Mouse (Mus musculus) kidney, adult 8-10 months (tissue): ENCODE results near the gene Lclat1.
A peak's percentile ranks its signal among the peaks of the same experiment; 100 is the strongest.
"Not testable (repeated sequence)": the region's sequence is repeated elsewhere in the genome, so short reads cannot be mapped to it uniquely, and the experiment has no call there.

Experiments used
- DNase-seq, 2 experiments: peaks; one replicate each; pipeline ENCODE4 v3.0.0; 2022

Lclat1 gene

GRCm38 (mm10) chr17:73142445-73142844 lies 34.7 kb downstream of the Lclat1 start:
- no peak for DNase-seq

GRCm38 (mm10) chr17:73145426-73145825 lies 37.6 kb downstream of the Lclat1 start:
- DNase-seq, result no peak

- DNase-seq, result peak in 1 of 2 experiments; percentile 16
These were observed 40.8 kb downstream of the Lclat1 start for GRCm38 (mm10) chr17:73148607-73149006.

GRCm38 (mm10) chr17:73152790-73153525 lies 45.2 kb downstream of the Lclat1 start:
- DNase-seq, result not testable (repeated sequence)

DNA sequence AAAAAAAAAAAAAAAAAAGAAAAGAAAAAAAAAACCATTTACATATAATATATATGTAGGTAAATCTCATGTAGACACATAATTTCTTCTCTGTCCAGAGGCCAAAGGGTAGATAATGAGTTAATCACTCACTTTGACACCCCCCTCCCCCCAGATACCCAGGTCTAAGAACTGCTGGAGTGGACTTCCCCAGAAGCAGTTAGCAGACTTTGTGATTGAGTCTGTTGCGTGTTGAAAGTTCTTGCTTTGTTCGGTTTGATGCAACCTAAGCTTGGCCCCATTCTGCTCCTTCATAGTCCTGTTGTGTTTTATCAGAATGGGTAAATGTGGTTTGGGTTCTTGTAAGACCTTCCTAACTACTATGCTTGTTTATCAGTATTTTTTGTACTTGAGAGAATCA lies 45.9 kb downstream of the Lclat1 start:
- no peak for DNase-seq

- no peak for DNase-seq
These were observed 48.8 kb downstream of the Lclat1 start for GRCm38 (mm10) chr17:73156606-73157005.

DNA sequence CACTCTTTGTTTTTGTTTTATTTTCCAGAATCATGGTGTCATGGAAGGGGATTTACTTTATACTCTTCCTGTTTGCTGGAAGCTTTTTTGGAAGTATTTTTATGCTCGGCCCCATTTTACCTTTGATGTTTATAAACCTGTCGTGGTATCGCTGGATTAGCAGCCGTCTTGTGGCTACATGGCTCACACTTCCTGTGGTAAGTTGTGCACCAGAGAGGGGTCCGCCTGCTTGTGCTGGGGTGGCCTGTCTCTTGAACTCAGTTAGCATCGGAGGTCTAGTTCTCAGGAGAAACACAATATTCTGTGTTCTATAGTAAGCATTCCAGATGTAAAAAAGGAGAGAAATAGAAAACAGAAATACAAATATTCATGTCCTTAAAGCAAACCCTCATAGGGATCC lies 54.0 kb downstream of the Lclat1 start:
- no peak for DNase-seq

DNA sequence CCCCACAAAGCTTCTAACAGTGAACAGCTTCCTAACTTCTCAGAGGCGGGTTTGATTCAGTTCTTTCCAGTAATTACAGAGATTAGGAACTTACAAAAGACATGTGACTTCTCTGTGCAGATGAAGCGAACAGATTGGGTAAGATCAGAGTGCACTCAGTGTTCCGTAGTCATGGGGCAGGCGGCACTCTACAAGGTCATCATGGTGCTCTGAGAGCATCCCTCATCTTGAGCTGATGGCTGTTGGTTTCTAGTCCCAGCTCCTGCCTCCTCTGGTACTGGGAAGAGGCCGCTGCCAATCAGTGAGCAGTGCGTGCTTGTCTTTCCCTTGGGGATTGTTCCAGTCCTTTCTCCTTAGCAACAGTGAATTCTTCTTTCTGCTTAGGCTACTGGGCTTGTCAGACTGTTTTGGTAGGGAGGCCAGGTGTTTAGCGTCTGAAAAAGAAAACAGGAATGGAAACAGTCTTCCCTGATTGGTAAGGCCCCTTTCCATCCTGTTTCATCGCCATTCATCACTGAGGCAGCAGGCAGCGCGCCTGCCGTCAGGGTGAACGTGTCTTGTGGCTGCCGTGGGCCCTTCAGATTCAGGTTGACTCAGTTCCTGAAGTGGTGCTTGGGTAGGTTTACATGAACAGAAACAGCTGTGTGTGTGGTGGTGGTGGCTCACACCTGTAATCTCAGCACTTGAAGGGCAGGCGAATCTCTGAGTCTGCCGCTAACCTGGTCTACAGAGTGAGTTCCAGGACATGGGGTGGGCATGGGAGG lies 54.8 kb downstream of the Lclat1 start:
- no peak for DNase-seq

DNA sequence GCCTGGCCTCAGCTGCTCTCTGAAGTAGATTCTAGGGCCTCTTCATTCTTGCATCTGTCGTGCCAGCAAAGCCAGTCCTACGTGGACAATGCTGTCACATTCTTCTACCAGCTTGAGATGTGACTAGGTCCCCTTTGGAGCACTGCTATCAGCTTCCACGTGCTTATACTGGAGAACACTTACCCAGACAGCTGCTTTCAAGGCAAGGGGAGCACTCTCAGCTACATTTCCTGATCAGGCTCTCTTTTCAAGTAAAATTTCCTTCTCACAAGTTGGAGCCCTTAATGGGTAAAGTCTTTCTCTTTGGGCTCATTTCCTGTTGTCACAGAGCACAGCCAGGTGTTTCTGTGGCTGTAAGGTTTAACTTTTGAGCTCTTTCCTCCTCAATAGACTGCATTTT lies 55.8 kb downstream of the Lclat1 start:
- no peak for DNase-seq

DNA sequence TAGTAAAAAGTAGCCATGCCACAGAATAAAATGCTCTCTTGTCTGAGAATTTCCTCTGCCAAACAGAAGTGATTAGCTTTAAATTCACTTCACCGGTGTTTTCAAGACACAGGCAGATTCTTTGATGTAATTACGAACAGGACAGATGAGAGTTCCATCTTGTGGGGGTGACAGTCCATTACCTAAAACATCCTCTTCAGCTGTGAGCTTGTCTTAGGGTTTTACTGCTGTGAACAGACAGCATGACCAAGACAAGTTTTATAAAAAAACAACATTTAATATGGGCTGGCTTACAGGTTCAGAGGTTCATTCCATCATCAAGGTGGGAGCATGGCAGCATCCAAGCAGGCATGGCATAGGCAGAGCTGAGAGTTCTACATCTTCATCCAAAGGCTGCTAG lies 56.3 kb downstream of the Lclat1 start:
- DNase-seq, result no peak

DNA sequence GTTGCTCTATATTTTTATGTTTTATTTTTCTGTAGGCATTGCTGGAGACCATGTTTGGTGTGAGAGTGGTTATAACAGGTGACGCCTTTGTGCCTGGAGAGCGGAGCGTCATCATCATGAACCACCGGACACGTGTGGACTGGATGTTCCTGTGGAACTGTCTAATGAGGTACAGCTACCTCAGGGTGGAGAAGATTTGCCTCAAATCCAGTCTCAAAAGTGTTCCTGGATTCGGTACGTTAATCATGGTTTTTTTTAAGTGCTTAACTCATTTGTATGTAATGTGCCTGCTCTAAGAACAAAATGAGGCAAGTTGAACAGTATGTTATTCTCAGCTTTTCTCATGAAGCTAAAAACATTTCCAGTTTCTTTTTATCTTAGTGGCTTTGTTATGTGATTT lies 61.7 kb downstream of the Lclat1 start:
- no peak for DNase-seq

GRCm38 (mm10) chr17:73170141-73170540 lies 62.4 kb downstream of the Lclat1 start:
- no peak for DNase-seq

GRCm38 (mm10) chr17:73174083-73174562 lies 66.3 kb downstream of the Lclat1 start:
- DNase-seq, result peak; percentile 7 to 33

GRCm38 (mm10) chr17:73175720-73176119 lies 67.9 kb downstream of the Lclat1 start:
- no peak for DNase-seq

DNA sequence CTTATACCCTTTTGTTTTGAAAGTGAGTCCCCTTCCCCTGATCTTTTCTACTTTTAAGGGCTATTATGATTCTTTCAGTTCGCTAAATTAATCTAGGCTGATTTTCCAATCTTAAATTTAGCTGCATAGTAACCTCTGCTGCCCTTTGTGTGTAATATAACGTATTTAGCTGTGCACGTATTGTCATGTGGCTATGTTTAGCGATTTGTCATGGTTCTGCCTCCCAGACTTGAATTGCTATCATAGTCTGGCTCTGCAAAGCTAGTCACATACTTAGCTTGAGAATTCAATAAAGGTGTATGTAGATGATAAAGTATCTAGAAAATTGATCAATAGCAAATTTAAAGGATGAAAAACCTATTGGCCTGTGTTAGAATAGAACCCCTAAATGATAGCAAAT lies 69.3 kb downstream of the Lclat1 start:
- DNase-seq, result no peak

GRCm38 (mm10) chr17:73186929-73187328 lies 79.1 kb downstream of the Lclat1 start:
- no peak for DNase-seq

DNA sequence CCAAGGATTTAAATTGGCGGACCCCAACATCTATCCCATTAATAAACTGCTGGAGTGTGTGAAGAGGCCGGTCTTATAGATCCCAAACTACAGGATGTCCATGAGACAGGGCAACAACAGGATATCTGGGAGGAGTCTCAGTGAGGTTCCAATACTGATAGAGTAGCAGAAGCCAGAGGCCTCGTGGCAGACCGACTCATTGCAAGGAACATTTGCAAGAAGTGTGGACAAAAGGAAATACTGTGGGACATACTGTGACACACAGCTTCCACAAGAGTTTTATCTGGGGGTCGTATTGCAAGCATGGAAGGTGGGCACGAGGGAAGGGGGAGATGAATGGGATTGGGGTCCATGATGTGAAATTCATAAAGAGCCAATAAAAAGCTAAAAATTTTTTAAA lies 86.4 kb downstream of the Lclat1 start:
- DNase-seq, result no peak

DNA sequence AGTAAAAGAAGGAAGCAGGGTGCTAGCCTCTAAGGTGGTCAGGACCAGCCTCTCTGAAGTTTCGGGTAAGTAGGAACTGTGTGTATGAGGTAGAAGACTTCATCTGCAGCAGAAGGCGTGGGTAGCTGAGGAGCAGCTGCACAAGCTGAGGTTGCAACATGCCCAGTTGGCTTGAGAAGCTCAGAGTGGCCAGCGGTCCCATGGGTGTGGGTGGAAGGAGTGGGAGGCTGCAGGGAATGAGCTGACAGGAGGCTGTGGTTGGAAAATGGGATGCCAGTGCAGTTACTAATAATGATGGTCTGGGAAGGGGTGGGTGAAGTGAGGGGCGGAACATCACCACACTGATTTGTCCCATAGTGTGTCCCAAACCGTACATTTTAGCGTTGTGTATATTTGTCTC lies 86.8 kb downstream of the Lclat1 start:
- no peak for DNase-seq

- no peak for DNase-seq
These were observed 87.4 kb downstream of the Lclat1 start for GRCm38 (mm10) chr17:73195074-73195723.

GRCm38 (mm10) chr17:73196139-73196538 lies 88.4 kb downstream of the Lclat1 start:
- DNase-seq, result peak in 1 of 2 experiments; percentile 33

DNA sequence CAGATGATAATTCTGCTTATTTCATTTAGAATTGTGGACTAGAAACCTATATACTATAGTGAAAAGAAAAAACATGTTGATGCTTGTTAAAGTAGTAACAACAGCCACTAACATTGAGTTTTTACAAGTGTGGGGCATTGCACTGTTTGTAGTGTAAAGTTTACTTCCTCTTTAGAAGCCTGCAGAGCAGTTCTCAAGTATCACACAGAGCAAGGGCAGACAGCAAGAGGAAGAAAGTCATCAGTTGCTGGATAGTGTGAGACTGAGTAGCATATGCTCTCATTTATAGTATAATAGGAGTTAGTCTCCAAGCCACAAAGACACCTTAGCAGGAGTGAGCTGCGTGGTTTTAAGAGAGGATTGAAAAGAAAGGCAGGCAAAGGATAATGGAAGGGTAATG lies 89.9 kb downstream of the Lclat1 start:
- no peak for DNase-seq

DNA sequence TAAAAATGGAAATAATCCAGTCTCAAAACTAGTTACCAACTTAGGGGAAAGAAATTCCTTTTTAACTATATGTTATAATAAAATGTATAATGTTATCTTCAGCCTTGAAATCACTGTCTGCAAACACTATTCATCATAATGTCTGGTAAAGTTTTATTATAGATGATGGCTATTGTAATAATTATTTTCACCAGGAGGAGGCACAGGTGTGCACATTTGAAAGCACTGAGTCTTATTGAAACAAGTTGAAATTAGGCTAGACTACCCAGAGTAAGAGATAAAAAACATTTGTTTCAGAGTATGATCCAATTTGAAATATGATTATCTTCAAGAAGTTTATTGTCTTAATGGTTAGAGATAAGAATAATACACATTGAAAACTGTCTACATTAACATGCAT lies 91.6 kb downstream of the Lclat1 start:
- DNase-seq, result no peak

- no peak for DNase-seq
These were observed 92.6 kb downstream of the Lclat1 start for GRCm38 (mm10) chr17:73200380-73200779.
